Mouse (Mus musculus) gastrocnemius, postnatal 10 days (tissue): ENCODE measurements at regions not wholly inside any gene's neighbourhood (a gene's known extent, or its start where the extent isn't known, plus 50 kb on each side); places are given as distances from the start of the nearest gene placed in this dataset.
"Not testable (repeated sequence)": the region's sequence is repeated elsewhere in the genome, so short reads cannot be mapped to it uniquely, and the experiment has no call there.

Experiments
- DNase-seq: peaks from one replicate; pipeline ENCODE4 v3.0.0; 2021; ENCODE audit warnings: mixed read lengths

- DNase-seq = no peak
These were observed 196.5 kb upstream of the Slc7a11 start for GRCm38 (mm10) chr3:50639907-50640323.

DNA sequence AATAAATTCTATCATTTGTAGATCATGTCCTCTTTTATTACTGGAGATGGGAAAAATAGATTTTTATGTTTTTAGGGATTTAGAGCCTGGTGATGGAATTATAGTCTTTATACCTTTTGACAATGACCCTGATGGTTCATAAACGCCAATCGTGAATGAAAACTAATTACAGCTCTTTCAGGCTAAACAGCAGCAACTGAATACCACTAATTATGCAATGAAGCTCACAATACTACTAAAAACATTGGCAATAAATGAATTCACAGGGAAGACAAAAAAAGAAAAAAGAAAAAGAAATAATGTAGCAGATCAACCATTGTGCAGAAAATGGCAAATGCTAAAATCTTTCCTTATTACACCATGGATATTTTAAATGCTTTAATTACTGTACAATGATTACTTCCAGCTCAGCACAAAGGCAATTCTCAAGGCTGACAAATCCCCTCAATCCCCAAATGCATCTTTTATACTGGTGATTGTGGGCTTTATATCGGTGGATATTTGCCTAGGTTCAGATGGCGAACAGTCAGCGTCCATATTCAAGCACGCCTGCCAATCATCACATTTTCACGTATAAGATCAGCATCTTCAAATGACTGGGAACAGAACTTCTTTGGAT, 191.2 kb upstream of the Slc7a11 start:
- no peak for DNase-seq

DNA sequence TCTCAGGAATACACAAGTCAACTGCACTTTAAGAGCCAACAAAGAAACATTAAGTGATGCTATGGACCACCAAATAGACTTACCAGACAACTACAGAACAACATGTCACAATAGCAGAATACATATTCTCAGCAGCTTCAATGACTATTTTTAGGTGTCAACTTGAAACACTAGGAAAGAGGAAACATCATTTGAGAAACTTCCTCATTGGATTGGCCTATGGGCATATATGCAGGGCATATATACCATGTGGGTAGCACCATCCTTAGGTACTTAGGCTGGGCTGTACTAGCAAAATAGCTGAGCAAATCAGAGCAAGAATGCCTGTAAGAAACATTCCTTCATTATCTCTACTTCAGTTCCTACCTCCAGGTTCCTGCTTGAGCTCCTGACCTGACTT, 187.9 kb upstream of the Slc7a11 start:
- DNase-seq = no peak

DNA sequence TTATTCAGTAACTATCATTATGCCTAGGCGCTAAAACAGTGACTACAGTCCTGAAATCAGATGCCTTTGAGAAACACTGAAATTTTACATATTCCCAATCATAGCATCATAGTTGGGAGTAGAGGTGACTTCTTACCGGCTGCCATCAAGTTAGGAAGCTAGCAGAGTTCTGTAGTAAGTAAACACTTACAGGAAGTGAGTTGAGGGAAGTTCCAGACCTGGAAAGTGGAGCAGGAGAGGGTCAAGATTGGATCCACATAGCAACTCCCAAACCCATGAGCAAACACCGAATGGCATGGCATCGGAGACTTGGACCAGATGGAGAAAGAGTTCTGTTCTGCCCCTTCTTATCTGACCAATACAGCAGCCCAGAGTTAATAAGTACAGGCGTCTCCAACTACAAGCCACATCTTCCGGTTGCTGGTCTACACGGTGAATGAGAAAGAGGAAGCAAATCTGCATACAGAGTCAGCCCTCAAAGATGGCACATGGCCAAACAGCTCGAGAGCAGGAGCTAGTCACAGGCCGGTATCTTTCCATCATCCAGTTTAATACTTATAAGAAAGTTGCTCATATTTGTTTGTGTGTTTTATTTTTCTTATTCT, 184.8 kb upstream of the Slc7a11 start:
- DNase-seq = no peak

GRCm38 (mm10) chr3:50621176-50621575, 177.8 kb upstream of the Slc7a11 start:
- not testable (repeated sequence) for DNase-seq

DNA sequence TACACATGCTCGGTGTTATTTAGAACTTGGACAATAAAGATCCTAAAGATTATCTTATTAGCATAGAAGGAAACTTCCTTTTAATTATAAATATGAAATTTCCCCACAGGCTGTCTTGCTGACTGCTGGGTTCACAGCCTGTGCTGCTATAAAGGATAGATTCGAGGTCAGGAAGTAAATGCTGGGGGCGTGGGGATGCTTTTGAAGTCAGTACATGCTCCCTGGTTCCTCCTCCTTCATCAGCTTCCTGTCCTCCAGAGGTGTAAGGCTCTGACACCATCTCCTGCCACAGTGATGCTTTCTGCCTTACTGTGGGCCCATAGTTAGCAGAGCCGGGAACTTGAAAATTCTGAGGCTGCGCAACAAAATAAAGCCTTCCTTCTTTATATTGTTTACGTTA, 175.6 kb upstream of the Slc7a11 start:
- no peak for DNase-seq

- DNase-seq = no peak
These were observed 172.2 kb upstream of the Slc7a11 start for GRCm38 (mm10) chr3:50615384-50616285.

- no peak for DNase-seq
These were observed 169.6 kb upstream of the Slc7a11 start for GRCm38 (mm10) chr3:50613011-50613410.

GRCm38 (mm10) chr3:50609341-50610012, 166.1 kb upstream of the Slc7a11 start:
- DNase-seq = no peak

DNA sequence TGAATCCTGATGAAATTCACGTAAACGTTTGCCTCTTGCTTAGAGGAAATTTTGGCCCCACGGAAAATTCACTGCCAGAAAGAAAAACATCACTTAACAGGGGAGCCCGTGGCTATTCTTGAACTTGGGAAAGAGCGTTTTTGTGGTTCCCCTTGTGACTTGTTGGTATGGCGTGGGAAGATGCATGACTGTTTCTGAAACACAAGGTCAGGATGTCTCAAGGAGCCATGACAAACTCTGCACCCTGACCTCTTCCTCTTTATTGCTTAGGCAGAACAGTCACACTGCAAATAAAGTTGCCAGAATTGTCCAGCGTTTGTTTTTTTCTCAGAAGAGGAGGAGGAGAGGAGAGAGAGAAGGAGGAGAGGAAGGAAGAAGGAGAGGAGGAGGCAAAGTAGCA, 164.3 kb upstream of the Slc7a11 start:
- DNase-seq = no peak

DNA sequence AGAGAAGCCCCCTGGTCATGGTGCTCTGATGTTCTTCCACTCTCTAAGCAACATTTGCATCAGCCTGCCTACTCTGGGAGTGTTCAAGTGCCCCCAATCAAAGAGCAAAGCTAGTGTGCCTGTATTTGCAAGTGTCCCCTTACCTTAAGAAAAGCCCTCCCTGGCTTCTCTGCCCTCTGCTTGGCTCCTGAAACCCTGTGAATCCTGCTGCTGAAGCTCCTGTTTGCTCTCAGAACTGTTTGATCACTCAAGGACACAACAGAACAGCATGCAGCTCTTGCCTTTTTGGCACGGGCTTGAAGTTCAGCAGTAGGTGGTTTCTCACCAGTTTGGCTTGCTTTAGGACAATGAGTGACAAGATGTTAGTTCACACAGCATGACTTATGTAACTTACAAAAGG, 163.6 kb upstream of the Slc7a11 start:
- no peak for DNase-seq

DNA sequence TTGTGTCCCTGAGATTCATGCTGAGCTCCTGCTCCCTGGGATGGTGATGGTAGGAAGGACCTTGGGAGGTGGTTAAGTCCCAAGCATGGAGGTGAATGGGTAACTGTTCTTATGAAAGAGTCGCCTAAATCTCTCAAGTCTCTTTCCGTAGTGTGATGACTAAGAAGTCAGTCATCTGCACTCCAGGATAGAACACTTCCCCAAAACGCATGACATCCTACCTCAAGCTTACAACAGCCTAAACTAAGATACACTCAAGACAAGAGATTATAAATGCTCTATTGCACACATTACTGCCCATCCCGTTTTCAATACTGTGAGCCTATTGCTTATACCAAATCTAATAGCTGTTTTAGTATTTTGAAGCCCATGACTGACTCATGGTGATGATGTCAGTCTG, 162.3 kb upstream of the Slc7a11 start:
- DNase-seq = no peak

DNA sequence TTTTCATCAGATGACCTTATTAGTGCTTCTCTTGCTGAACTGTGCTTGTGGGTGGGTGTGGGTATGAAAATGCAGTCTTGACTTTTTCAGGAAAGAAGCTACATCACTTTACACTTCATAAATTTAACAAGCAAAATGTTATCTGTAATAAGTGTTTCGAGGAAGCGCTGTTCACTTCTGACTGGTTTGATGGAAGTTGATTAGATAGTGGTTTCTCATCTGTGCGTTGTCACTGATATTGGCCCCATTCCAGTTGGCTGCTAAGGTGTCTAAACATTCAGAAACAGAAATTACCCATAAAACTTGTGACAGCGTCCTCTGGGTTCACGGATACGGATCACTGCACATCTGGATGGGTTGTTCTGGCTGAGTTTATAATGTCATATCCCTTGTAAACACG, 159.8 kb upstream of the Slc7a11 start:
- no peak for DNase-seq

- DNase-seq = no peak
These were observed 152.3 kb upstream of the Slc7a11 start for GRCm38 (mm10) chr3:50595732-50596131.

DNA sequence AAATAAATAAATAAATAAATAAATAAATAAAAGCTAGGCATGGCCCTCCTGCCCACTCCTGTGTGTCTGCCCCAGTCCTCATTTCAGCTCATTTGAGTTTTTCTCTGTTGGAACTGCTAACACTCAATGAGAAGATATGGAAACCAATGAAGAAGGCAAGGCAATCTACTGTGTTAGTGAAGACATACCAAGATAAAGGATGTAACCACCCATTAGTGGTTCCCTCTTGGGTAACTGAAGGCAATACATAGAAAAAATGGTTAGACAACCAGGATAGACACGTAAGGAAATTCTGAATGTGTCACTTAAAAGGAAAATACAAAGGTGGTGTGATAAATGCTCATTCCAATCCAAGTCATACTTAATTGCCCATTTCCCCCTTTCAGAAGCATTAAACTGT, 140.9 kb upstream of the Slc7a11 start:
- no peak for DNase-seq

GRCm38 (mm10) chr3:50583475-50583874, 140.1 kb upstream of the Slc7a11 start:
- no peak for DNase-seq

GRCm38 (mm10) chr3:50574388-50574787, 131.0 kb upstream of the Slc7a11 start:
- DNase-seq = no peak

- no peak for DNase-seq
These were observed 126.6 kb upstream of the Slc7a11 start for GRCm38 (mm10) chr3:50570027-50570426.

DNA sequence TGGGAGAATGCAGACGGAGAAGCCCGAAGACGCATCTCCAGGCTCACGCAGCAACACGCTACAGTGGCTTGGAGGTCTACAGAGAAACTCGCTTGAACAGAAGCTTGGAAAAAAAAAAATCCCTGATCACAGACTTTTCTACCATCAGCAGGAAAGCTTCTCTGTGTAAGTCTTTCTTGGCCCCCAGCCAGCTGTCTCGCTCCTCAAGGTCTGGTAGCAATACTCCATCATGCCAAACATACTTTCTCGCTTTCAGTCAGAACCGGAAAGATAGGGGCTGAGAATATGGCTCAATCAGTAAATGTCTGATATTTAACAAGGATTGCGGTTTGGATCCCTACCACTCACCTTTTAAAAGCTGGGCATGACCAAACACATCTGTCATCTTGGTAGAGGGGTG, 126.2 kb upstream of the Slc7a11 start:
- peak; percentile 20 for DNase-seq

DNA sequence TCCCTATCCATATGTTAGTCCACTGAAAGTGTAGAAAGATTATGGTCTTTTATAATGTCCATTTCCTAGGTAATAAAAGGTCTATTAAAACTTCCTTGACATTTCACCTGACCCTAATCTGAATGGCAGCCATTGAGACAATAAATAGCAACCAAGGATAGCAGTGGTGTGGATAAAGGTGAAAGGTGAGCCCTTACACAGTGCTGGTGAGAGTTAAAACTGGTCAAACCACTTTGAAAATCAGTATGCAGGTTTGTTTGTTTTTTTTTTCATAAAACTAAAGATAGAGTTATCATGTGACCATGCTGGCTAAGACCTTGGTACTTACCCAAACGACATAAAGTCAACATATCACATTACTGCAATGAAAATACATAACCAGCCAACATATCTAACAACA, 110.7 kb upstream of the Slc7a11 start:
- DNase-seq = no peak

- no peak for DNase-seq
These were observed 105.2 kb upstream of the Slc7a11 start for GRCm38 (mm10) chr3:50548568-50548967.

- DNase-seq = no peak
These were observed 87.2 kb upstream of the Slc7a11 start for GRCm38 (mm10) chr3:50530654-50531053.

DNA sequence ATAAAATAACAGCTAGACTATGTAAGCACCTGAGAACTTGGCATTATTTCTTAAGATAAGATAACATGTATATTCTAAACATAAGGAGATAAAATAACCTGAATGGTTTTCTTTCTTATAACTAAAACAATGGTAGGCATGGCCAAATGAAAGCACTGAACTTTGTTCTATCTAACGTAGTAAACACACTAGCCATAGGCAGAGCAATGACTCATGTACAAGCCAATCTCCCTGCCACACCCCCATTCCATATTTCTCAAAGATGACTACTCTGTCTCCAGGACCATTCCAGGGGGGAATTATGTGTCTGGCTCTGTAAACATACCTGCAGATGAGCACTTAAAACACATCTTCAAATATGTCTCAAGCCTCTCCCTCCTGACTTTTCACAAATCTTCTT, 80.6 kb upstream of the Slc7a11 start:
- DNase-seq = no peak
